Mouse (Mus musculus): ENCODE data around the gene Tenm2.

DNA sequence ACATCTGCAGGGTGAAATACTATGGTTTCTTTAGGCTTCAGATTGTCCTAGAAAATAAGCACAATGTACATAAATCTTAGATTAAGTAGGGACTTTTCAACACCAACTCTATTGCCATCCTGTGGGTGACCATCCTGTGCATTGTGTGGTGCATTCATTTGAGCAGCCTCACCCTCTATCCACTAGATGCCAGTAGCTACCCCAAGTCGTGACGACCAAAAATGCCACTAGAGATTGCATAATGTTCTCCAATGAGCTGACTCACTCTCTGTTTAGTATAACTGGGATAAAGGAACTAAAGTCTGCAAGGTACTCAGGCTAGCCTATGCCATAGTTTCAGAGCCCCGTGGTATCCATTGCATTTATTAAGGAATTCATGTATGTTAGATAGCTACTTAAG is 543.1 kb downstream of the Tenm2 start:
- no peak for TF ChIP-seq CTCF (IDR thresholded peaks at IDR 0.05; ENCODE audit: control insufficient read depth, insufficient read depth, insufficient replicate concordance, low read depth, low read length)
- no peak for TF ChIP-seq POLR2A (IDR thresholded peaks at IDR 0.05; ENCODE audit: control insufficient read depth, low read depth, low read length)

All from testis, adult 2 months (tissue).